Mouse (Mus musculus) left cerebral cortex, postnatal 36 days (tissue): ENCODE measurements around the gene Xkrx. TPM values are rescaled to one million over a fixed set of nuclear protein-coding genes. Genes with fewer than 3 reads are reported as not detected.
"Not testable (repeated sequence)": the region's sequence is repeated elsewhere in the genome, so short reads cannot be mapped to it uniquely, and the experiment has no call there.

ENCODE experiments used
- DNase-seq, 2 experiments: peaks; one replicate each; pipeline ENCODE4 v3.0.0; 2021 to 2022; ENCODE audit warnings: low spot score in 2 of 2, mixed read lengths in 1 of 2
- intact Hi-C: fragments of 180-260 bp; cut with DNase I; formaldehyde crosslinking; loops from one replicate; pipeline ENCODE4 v1.15.1; 2025
- total RNA-seq, 2 experiments: library from RNA; stranded (reverse); gene quantifications; 2 replicates each; pipeline ENCODE4 v1.2.3; 2021

Xkrx gene
- total RNA-seq, result 1 to 10 TPM; 1.2 to 1.6 TPM

DNA sequence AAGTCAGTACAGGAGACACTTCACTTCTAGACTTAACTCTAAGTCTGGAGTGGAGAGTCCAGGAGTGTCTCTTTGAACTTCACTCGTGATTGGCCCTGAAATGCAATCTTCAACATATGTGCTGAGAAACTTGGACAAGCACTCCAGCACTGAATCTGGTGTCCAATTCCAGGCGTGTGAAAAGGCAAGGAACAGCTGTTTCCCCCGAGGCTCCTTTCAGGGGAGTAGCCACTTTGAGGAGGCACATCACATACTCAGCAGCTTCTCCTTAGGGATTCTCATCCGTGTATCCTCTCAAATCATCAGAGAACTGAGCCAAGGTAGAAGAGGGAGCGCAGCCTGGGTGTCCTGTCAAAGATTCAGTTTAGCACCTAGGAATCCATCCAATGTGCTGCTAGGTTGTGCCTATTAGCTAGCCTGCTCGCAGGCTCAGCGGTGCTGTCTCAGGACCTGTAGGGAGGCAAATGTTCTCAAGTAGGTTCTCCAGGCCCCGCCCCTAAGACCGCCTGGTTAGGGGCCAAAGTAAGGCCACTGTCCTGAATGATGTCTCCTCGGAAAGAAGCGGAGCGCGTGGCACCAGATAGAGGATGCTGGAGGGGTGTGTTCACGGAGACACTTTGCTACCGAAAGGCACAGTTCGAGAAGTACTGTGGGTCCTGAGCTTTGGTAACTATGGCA, at the start of gene Xkrx:
Xkrx (minus strand) TSS at position 34 of the 678 bp plus-strand sequence.
- no peak for DNase-seq
- intact Hi-C loops, result no loop called here

- peak in 1 of 2 experiments; percentile 11 for DNase-seq
- intact Hi-C loops, result no loop called here
Observed at GRCm38 (mm10) chrX:134211151-134211642, 49.3 kb upstream of the Xkrx start.

DNA sequence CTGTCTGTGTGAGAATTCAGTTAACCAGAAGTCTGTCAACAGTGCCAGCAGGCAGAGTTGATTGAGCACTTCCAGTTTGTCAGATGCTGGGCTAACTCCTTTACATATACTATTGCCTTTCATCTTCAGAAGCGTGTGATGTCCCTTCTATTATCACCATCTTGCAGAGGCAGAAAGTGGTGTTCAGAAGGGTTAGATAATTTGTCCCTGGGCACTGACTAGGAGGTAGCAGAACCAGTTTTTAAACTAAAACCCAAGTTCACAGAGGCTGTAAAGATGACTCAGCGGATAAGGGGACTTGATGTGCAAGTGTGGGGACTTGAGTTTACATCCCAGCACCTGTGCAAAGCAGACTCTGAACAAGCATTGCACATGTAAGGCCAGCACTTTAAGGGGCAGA, 46.6 kb upstream of the Xkrx start:
- no peak for DNase-seq
- intact Hi-C loops, result no loop called here

GRCm38 (mm10) chrX:134187201-134187600, 25.3 kb upstream of the Xkrx start, which contains the start of gene Arl13a:
Gene Arl13a, plus strand, starts transcription at chrX:134187501.
- intact Hi-C loops, DNase-seq: not testable (repeated sequence)

- intact Hi-C loops, result no loop called here
- no peak for DNase-seq
Observed at GRCm38 (mm10) chrX:134174699-134175098, 12.8 kb upstream of the Xkrx start.

- intact Hi-C loops, result no loop called here
- DNase-seq, result no peak
Observed at GRCm38 (mm10) chrX:134170584-134170983, 8.7 kb upstream of the Xkrx start.

GRCm38 (mm10) chrX:134163484-134163883, 1.6 kb upstream of the Xkrx start:
- intact Hi-C loops, result no loop called here
- no peak for DNase-seq

GRCm38 (mm10) chrX:134162826-134163225, 950 bp upstream of the Xkrx start:
- intact Hi-C loops, result no loop called here
- no peak for DNase-seq

DNA sequence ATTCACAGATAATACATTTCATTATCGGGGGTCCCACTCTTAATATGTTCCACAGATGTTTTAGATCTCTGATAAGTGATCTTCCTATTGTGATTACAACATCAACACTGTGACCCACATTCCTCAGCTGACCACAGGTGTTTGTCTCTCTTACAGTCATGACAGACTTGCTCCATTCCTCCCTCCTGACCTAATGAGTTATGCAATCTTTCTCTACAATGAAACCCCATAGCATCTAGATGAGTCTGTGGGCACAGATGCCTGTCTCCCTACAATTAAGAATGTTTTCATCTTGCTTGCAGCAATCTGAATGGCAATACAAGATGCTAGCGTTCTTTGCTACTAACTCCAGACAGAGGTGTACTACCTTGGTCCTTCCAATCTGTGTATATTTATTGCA, 1.4 kb downstream of the Xkrx start:
- intact Hi-C loops, result no loop called here
- DNase-seq, result no peak

GRCm38 (mm10) chrX:134158151-134158550, 3.7 kb downstream of the Xkrx start:
- no peak for DNase-seq
- intact Hi-C loops, result no loop called here

DNA sequence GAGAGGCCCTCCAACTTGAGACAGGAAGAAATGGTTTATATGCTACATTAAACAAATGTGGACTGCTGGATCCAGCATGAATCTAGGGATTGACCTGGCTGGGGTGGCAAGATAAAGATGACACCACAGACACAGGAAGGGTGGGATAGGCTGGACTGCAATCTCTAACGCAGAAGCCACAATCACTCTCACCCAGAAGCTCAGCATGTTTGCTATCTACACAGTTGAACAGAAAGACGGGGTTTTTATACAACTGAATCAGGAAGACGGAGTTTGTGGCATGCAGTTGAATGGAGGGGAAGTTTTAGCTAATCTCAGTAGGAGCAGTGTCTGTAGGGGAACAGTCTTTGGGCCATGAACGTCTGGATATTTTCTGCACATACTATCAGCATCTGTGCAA, 19.9 kb downstream of the Xkrx start:
- intact Hi-C loops, result no loop called here
- DNase-seq, result no peak

GRCm38 (mm10) chrX:134141551-134141950, 20.3 kb downstream of the Xkrx start:
- intact Hi-C loops, result no loop called here
- no peak for DNase-seq

GRCm38 (mm10) chrX:134140024-134140423, 21.9 kb downstream of the Xkrx start:
- intact Hi-C loops, result no loop called here
- DNase-seq, result no peak

DNA sequence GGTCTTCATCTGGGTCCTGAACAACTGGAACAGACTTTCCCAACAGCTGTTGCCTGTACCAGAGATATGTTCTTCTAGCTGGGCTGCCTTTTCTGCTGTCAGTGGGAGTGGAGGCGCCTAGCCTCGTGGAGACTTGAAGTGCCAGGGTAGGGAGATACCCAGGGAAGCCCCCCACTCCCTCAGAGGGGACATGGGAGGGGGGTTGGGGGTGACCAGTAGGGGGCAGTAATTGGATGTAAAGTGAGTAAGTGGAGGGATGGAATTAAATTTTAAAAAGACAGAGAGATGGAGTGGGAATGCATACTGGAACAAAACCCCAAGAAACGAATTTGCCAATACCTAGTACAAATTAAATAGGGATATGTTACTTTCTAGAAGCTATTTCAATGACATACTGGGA, 28.1 kb downstream of the Xkrx start:
- DNase-seq, result no peak
- intact Hi-C loops, result no loop called here

DNA sequence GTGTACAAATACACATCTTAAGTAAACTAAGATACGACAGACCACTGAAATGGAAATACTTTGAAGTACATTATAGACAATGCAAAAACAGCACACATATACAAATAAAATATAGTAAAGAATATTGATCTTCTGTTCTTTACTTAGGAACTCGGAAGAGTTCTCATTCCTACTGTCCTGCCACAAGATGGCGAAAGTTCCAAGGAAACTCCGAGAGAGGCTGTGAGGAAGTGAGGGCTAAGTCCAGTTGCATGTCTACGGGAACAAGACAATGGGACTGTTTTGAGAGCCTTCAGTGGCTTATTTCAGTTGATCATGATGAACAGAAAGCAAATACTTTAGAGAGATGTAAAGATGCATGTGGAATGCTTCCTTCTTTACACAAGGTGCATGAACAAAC, 29.6 kb downstream of the Xkrx start:
- no peak for DNase-seq

GRCm38 (mm10) chrX:134128549-134128948, 33.3 kb downstream of the Xkrx start:
- intact Hi-C loops, result no loop called here
- DNase-seq, result no peak

More for the DNA sequence above, 29.6 kb downstream of the Xkrx start:
- intact Hi-C loops, result no loop called here

DNA sequence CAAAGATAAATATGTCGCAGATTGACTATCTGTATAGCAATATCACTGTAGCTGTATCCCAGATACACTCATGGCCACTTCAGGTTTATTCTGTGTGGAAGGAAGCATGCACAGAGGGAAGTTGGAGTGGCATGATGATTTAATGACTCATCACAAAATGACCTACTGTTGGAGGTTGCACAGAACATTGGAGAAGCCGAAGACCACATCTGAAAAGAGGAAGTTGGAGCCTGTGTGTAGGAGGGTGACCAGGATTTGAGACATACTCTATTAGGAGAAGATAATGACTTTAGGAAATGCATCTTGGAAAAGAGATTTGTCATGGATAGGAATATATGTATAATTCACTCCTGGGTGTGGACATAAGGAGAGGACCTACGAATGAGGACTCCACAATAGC, 45.5 kb downstream of the Xkrx start:
- no peak for DNase-seq
- intact Hi-C loops, result no loop called here

GRCm38 (mm10) chrX:134111767-134112166, 50.1 kb downstream of the Xkrx start:
- DNase-seq, result no peak
- intact Hi-C loops, result no loop called here

GRCm38 (mm10) chrX:134102641-134103040, 59.2 kb downstream of the Xkrx start:
- peak in 1 of 2 experiments; percentile 5 for DNase-seq
- intact Hi-C loops, result no loop called here
